Mouse (Mus musculus) left cerebral cortex, adult 18-20 months (tissue): ENCODE results near the gene Adm. TPM values are rescaled to one million over a fixed set of nuclear protein-coding genes. Genes with fewer than 3 reads are reported as not detected.
"Not testable (repeated sequence)": the region's sequence is repeated elsewhere in the genome, so short reads cannot be mapped to it uniquely, and the experiment has no call there.

ENCODE experiments used
- DNase-seq, 2 experiments: peaks; one replicate each; pipeline ENCODE4 v3.0.0; 2021 to 2022; ENCODE audit warnings: low spot score in 2 of 2, mixed read lengths in 1 of 2
- total RNA-seq, 2 experiments: library from RNA; stranded (reverse); gene quantifications; 2 replicates each; pipeline ENCODE4 v1.2.3; 2021

Adm gene
- total RNA-seq, 2 experiments from 2014 or later = 2.6 to 3.3 TPM

DNA sequence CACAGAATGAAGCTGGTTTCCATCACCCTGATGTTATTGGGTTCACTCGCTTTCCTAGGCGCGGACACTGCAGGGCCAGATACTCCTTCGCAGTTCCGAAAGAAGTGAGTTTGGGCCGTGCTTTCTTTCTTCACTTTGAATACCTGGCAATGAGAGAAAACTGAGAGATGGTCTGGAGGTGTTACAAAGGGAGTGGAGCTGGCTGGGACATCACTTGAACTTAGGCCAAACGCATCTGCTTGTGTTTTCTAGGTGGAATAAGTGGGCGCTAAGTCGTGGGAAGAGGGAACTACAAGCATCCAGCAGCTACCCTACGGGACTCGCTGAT is 776 bp downstream of the Adm start:
- DNase-seq = peak in 1 of 2 experiments; percentile 24

DNA sequence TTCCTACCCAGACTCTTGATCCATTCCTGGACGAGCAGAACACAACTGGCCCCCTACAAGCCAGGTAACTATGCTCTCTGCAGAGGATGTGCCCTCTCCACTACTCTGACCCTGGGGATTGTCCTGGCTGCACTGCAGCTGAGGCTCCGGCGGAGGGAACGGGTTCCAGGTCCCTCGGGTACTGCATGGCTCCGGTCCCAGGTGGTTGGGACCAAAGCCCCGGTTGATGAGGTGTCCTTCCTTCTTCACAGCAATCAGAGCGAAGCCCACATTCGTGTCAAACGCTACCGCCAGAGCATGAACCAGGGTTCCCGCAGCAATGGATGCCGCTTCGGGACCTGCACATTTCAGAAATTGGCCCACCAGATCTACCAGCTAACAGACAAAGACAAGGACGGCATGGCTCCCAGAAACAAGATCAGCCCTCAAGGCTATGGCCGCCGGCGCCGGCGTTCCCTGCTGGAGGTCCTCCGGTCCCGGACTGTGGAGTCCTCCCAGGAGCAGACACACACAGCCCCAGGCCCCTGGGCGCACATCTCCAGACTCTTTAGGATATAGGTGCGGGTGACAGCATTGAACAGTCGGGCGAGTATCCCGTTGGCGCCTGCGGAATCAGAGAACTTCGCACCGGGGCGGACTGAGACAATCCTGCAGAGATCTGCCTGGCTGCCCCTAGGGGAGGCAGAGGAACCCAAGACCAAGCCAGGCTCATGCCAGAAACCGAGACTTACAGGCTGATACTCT is 1.3 kb downstream of the Adm start:
- peak in 1 of 2 experiments; percentile 25 for DNase-seq

DNA sequence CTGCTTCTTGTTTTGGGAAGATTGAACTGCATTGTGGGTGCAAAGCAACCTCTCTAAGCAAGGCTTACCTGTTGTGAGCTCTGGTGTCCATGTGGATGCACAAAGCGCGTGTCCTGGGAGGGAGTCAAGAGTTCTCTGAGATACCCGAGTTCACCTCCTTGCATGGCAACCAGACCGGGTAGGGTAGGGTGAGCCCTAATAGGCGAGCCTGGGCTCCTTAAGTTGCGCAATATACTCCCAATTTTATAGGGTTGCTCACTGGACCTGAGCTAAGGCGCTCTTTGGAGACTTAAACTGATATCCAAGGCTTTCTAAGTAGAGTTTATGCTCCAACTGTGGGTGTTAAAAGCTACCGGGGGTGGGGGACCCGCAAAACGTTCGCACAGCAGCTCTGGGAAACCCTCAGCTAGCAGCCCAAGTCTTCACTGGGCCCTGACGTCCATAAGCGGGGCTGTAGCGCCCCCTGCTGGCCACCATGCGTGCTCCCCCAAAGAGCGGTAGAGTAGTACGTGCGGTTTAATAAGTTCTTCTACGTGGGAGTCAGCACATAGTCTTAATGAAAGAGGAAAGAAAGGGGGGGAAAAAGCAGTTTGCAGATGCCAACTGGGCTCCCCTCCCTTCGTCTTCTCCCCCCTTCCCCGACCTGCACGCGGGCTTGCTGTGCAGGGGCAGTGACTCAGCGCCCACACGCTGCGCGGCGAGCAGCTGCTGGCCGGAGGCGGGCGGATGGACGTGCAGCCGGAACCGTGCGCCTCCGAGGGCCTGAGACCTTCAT is 2.6 kb downstream of the Adm start:
- peak; percentile 80 to 82 for DNase-seq

DNA sequence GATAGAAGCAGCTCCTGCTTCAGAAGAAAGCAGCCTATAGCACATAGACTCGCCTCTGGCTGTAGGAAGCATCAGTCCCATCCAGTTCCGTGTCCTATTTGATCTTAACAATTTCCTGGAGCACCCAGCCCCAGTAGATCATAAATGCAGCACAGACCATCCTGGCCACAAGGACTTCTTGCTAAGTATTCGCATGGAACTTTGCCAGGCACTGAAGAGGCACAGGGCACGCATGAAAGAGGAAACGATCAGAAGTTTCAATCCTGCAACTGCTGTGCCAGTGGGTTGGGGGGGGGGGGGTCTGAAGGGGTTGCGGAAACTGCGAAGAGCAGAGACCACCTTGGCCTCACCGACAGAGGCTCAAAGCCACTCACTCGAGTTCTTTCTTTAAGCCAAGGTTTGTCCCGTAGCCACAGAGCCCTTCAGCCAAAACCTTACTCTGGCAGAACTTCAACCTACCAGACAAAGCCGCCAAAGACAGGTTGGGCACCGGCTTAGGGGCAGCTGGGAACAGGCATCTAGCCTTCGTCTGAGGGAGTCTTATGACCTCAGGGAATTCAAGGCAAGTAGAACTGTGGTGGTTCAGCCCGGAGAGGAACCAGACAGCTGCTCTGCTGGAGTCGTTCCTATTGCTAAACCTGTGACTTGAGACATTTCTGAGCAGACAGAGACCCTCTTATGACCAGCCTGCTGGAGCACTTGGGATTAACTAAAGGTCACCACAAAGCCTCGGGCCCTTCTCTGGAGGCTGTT is 3.9 kb downstream of the Adm start:
- DNase-seq = no peak

DNA sequence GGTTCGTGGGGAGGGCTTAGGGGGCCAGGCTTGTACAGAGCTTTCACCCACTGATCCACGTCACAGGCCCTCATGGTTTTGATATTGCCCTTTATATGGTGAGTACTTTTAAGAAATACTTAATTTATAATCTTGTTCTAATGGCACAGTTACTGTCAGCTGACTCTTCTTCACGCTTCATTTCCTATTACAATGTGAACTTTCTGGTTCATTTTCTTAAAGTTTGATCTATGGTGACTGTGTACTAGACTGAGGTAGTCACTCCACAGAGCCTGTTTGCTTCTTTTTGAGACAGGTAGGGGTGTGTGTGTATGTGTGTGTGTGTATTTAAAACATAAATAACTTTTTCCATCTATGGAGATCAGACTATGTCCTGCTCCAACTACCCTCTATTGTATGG is 8.5 kb downstream of the Adm start:
- DNase-seq = no peak

DNA sequence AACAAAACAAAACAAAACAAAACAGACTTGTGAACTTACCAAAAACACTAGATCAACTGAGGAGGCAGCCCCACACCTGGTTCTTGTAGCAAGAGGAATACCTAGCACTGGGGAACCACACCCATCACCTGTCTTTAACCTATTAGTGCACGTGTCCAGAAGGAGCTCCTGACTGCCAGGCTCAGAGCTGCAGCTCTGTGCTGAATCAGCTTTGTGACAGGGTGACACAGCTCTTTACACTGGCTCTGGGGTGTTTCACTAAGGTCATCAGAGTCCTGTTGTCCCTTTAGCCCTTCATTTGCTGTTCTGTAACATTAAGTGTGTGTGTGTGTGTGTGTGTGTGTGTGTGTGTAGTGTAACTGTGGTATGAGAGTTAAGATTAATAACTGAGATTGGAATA is 9.1 kb downstream of the Adm start:
- no peak for DNase-seq

DNA sequence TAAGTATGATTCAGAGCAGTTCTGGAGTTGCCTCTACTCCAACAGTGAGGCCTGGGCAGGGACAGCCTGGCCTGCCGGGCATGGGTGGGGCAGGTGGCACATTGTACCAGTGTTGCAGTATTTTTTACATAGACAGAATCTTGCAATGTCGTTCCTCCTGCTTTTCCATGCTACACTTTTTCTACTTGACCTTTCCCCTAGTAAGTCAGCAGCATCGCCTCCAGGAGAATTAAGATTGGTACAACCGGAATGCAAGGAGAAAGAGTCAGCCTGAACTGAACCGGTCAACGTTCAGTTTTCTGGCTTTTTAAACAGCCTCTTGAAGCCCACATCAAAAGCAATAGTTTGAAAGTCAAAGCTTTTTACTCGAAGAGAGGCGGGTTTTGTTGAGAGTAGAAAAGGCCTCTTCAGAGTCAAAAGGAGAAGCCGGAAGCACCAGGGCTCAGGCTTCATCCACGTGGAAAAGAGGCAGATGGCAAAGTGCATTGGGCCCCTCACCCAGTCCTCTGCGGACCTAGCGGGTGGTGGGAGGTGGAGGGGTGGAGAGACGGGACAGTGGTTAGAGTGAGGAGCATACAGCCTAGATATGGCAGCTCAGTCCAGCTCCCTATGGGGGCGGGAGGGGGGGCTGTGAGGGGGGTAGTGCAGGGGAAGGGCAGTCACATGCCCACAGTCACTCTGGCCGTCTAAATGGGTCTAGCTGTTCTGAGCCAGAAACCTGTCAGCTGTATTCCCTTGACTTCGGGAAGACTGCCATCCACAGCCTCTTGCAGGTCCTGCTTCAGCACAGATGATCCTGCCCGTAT is 11.0 kb downstream of the Adm start:
- no peak for DNase-seq

DNA sequence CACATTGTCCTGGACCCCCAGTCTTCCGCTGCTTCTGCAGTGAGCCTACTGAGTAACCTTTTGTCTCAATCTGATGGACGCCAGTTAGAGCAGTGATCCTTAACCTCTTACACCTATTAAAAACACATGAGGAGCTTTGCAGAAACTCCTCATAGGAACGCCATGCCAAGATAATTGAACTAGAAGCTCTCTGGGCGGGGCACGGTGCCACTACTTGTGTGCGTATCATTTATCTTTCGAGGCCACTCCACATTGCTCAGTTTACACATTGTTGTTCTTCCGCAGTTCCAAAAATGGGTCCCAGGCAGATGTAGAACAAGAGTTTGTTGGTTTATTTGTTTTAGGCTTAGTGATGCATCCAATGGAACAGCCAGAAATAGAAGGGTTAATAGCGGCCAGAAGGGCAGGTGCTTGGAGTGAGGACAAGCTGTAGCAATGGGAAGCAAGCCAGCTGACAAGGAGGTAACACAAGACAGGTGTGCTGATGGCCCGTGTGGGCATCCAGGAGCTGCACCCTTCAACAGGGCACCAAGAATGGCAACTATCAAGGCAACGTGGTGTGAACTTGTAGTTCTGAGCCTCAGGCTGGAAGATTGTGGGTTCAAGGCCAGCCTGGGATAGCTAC is 11.9 kb downstream of the Adm start:
- no peak for DNase-seq

DNA sequence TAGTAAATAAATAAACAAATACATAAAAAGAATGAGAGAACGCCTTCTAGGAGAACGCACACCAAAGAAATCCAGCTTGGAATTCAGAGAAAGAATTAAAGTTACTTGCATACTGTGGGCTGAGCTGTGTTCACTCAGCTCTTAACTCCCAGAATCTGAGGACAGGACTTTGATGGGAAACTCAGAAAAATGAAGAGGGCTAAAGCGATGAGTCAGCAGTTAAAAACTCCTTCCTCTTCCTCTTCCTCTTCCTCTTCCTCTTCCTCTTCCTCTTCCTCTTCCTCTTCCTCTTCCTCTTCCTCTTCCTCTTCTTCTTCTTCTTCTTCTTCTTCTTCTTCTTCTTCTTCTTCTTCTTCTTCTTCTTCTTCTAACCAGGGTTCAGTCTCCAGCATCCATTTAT is 12.5 kb downstream of the Adm start:
- not testable (repeated sequence) for DNase-seq

DNA sequence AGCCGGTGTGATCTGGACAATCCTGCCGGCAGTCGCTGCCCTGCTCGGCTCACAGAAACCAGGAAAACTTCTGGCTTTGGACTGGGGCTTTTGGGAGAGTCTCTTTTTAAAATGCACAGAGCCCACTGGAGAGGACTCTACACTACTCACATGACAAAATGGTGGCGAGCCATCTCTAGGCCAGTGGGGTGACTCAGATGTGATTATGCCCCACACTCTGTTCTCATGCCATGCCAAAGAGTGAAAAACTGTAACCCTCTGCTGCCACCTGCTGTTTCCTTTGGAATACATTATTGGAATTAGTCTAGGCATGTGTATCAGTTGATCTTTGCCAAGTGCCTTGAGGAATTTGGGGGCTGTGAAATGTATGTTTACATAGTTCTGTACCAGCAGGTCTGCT is 17.9 kb downstream of the Adm start:
- DNase-seq = peak; percentile 61 to 80

DNA sequence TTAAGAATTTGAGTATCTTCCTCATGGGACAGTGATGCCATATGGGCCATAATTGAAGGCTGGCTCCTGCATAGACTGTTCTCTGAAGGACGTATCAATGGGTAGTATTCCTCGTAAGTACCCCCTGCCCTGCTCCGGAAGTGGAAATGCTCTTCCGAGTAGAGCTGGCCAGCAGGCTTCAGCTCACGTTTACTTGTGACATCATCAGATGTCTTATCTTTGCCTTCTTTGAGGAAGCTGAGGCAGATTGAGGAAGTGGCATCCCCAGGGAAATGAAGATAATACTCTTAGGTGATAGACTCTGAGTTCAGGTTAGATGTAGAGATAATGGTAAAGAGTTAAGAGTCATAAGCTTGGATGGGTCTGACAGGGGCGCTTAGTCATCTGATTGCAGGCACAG is 18.4 kb downstream of the Adm start:
- DNase-seq = no peak

DNA sequence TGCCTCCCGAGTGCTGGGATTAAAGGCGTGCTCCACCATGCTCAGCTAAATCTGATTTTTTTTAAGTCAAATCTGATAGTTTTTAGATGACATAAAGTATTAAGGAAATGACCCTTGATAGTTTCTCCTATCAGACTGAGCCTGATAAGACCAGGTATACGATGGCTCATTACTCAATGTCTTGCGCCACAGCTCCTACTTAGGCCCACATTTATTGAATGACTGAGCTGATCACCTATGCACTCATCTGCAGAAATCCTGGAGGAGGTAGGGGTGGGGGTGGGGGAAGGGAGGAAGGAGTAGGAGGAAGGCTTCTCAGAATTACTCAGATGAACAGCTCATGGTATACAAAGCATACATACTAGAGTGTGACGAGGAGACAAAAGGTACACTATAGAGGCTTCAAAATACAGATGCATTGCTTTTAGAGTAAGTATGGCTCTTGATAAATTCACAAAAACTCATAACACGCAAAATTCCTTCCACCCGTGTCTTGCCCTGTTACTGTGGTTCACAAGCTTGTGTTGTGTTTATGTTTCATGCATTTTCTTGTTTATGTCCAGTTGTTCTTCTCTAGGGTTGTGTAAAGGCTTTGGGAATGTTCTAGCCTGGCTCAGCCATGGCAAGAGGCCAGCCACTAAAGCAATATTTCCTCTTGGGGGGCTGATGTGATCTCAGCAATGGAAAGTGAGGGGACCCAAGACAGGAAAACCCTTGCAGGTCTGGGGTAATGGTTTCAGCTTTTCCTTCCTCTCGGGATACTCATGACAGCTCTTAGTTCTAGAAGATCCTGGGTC is 19.3 kb downstream of the Adm start:
- DNase-seq = no peak

DNA sequence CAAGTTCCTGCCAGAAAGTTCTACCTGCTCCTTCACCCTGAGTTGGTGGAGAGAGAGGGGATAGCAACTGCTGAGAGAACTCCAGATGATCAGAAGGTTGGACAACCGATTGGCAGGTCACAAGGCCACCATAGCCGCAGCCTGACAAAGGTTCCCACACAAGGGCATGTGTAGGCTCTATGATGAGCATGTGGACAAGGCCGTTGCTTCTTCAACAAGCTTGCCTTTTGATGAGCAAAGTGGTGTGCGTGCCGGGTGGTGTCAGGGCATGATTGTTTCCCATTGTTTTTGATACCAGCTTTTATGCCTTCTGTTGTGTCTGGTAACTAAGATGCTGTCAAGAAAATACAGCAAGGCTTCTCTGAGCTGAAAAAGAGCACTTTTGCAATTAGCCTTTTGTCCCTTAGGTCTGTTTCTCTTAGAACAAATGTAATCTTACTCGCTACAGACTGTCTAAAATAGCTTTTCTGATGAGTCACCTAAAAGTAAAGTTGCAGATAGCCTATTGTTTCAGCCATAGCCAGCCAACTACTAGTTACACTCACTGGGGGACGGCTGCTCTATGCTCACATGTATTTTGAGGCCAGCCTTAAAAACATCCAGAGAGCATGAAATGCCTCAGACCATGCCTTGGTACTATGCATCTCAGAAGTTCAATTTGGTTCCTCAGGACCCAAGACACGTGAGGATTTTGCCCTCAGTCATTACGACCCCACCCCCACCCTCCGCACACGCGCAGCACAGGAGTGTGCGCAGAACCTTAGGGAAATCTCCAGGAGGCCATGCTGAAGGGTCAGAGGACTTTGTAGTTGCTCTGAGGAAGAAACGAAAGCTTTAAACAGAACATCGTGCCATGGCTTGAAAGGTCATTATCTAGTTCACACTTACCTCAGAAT is 20.3 kb downstream of the Adm start:
- DNase-seq = no peak

DNA sequence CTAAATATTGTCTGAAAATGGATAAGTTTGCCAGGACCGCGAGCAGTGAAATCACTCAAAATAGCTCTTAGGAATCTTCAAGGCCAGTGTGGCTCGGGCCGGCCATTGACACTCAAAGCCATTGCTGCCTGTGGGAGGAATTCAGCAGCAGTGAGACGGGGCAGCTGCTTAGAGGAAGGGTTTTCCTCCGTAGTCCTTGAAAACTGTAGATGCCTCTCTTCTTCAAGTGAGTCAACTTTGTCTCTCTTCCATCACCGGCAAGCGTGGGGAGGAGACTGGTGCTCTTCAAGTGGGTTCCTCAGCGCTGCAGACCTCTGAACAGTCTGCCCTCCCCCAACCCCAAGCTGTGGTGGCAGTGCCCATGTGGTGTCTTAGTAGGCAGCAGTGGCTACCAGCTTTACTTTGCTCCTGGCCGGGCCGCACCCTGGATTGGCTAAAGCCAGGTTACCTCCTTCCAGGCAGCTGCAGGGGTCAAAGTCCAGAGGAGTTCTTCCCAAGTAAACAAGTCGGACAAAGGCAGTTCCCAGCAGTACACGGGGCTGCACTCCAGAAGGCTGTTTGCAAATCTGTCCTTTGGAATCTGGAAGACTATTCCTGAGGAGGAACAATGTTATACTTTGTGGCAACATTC is 21.1 kb downstream of the Adm start:
- DNase-seq = no peak

DNA sequence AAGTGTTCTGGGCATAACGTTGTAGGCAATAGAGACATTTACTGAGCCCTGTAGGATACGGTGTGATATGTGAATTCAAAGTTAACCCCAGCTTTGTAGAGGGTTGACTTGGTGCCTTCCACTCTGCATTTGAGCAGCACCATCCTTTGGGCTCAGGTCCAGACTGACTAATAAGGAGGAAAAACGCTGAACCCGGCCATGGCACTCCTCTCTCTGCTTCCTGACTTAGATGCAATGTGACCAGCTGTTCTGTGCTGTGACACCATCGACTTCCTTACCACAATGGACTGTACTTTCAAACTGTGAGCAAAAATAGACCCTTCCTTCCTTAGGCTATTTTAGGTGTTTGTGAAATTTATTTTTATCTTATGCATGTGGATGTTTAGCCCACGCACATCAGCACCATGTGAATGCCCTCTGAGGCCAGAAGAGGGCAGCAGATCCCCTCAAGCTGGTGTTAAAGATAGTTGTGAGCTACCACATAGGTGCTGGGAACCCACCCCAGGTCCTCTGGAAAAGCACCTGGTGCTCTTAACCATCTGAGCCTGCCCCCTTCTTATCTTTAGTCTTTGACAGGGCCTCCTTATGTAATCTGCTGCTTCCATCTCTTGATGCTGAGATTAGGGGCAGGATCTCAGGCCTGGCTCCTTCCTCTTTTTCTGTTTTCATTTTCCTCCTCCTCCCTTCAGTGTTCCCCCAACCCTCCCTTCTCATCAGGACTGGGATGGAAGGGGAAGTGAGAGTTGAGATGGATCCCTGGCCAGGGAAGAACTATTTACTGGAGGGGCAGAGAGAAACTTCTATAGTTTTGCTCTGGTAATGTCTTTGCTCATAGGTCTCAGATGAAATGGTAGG is 21.9 kb downstream of the Adm start:
- no peak for DNase-seq

DNA sequence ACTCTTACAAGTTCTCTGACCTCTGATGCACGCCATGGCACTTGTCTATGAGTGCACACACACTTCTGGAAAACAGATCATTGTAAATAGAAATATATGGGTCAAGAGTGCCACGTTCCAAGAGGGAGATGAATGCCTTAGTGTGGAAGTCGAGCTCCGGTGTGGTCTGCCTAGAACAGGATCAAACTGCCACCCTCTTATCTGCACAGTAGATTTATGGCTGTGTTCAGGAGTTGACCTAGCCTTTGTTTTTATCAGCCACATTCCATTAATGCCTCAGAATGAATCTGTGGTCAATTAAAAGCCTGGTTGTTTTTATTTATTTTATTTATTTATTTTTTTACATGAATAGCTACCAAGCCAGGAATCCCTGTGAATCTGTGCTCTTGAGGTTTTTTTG is 23.0 kb downstream of the Adm start:
- no peak for DNase-seq

DNA sequence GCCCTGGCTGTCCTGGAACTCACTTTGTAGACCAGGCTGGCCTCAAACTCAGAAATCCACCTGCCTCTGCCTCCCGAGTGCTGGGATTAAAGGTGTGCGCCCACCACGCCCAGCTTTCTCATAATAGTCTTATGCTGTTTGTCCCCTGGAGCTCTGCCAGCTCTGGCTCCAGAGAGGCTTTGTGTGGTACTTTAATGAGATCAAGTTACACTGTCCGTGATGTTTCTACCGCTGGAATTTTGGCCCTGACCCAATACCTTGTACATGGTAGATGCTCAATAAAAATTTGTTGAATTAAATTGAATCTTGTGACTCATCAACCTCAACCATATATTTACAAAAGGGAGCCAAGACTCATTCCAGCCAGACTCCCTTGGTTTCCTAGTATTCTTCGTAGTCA is 23.6 kb downstream of the Adm start:
- DNase-seq = no peak

DNA sequence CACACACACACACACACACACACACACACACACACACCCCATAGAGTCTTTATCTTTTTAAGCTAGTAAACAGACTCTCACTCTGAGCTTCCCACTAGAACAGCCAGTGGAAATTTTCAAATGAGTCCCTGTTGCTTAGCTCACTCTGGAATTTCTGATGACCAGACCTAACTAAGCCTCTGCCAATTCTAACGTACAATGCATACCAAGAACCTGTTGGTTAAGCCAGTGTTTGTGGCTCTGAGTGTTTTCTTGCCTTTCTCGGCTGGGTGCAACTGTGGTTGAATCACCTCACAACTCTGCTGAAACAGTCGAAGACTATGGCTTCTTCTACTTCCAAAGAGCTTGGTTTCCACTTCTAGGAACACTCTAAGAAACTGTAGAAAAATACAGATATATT is 27.8 kb downstream of the Adm start:
- no peak for DNase-seq
